Mouse (Mus musculus) liver, embryonic 14.5 days (tissue): ENCODE results near the gene Ifna12.

ENCODE experiments used
- CTCF ChIP-seq: IDR thresholded peaks from 2 replicates; pipeline ENCODE4 v1.5.1; 2016; ENCODE audit warnings: antibody characterized with exemption, low read depth, control low read depth
- EP300 ChIP-seq: IDR thresholded peaks from 2 replicates; pipeline ENCODE4 v1.6.1; 2016; ENCODE audit warnings: antibody characterized with exemption, low read depth

DNA sequence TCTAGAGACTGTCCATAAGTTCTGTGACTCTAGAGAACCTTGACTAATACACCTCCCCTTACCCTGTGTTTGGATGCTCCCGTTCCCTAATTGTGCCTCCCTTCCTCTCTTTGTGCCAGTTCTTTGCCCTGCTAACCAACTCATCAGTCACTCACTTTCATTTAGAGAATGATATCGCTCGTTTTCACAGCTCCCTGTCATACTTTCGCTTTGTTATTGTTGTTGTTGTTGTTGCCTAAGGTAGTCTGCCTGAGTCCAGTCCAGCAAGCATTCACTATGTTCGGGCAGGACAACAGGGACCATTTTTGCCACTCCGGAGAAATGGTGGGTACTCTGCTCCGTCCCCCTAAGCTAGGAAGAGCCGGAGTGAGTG is 37.5 kb upstream of the Ifna12 start:
- TF ChIP-seq CTCF (no peak), EP300 (no peak)
